ENCODE assay signal across 8 mouse cellular contexts in genomic region chr9:21016331-21017176, GRCm38 (mm10). TPM values are rescaled to one million over a fixed set of nuclear protein-coding genes. Genes with fewer than 3 reads are reported as not detected.
DNase-seq lines count a peak whose midpoint lies in the region; ATAC-seq lines count a peak whose summit lies in the region.

No protein-coding gene starts in this region.

- peaks cover 14% of the 10 kb centered on the region; the same call in 1 of the 2 replicates for H3K9me3 ChIP-seq in erythroblast, embryonic 14.5 days (ENCODE audit: control insufficient read depth, low read length)
- no peaks in the 10 kb centered on the region for H3K9me3 ChIP-seq in kidney, embryonic 16.5 days (ENCODE audit: low read length)
- H3K9me3 ChIP-seq in stomach, embryonic 15.5 days = no peaks in the 10 kb centered on the region

- H3K4me2 ChIP-seq in kidney, embryonic 16.5 days (replicated peaks; ENCODE audit: low read depth, low read length) = peak overlapping the region; percentile 65
- H3K4me2 ChIP-seq in stomach, embryonic 15.5 days = peak overlapping the region; percentile 72

- H3K36me3 ChIP-seq in erythroblast, embryonic 14.5 days (ENCODE audit: control insufficient read depth) = no peaks in the 10 kb centered on the region; the same call in 1 of the 2 replicates
- H3K36me3 ChIP-seq in kidney, embryonic 16.5 days (ENCODE audit: insufficient read depth, low read length) = no peaks in the 10 kb centered on the region
- no peaks in the 10 kb centered on the region for H3K36me3 ChIP-seq in stomach, embryonic 15.5 days

- ATAC-seq in erythroblast, adult 5-6 weeks (replicated peaks; ENCODE audit: low FRiP score, poor library complexity, severe bottlenecking) = no peak
- ATAC-seq in kidney, embryonic 16.5 days (ENCODE audit: low FRiP score, low TSS enrichment) = no peak
- ATAC-seq in stomach, embryonic 15.5 days (ENCODE audit: insufficient read depth, low FRiP score, low read depth) = no peak

- H3K4me3 ChIP-seq in erythroblast, embryonic 14.5 days (replicated peaks) = peak overlapping the region; percentile 53
- peak overlapping the region; percentile 41 for H3K4me3 ChIP-seq in kidney, embryonic 16.5 days (ENCODE audit: low read length)
- peak overlapping the region; percentile 46 for H3K4me3 ChIP-seq in stomach, embryonic 15.5 days (replicated peaks)

- peak overlapping the region; percentile 22; the same call in 1 of the 2 replicates for H3K9ac ChIP-seq in kidney, embryonic 16.5 days (replicated peaks; ENCODE audit: low read length)
- no peak overlapping the region for H3K9ac ChIP-seq in stomach, embryonic 15.5 days

- WGBS in kidney, embryonic 16.5 days = 5% methylated on average over 17 of the region's 17 CpGs
- WGBS in stomach, embryonic 15.5 days = 7% methylated on average over 17 of the region's 17 CpGs

- H3K27me3 ChIP-seq in erythroblast, embryonic 14.5 days (ENCODE audit: control insufficient read depth) = peaks cover 56% of the 10 kb centered on the region
- peaks cover 23% of the 10 kb centered on the region for H3K27me3 ChIP-seq in kidney, embryonic 16.5 days (ENCODE audit: insufficient read depth, low read length)
- peaks cover 18% of the 10 kb centered on the region; the same call in 1 of the 2 replicates for H3K27me3 ChIP-seq in stomach, embryonic 15.5 days (replicated peaks)

- peaks cover 47% of the 10 kb centered on the region for H3K4me1 ChIP-seq in erythroblast, embryonic 14.5 days (ENCODE audit: control insufficient read depth)
- H3K4me1 ChIP-seq in kidney, embryonic 16.5 days (ENCODE audit: insufficient read depth, low read length) = peaks cover 22% of the 10 kb centered on the region; the same call in 1 of the 2 replicates
- H3K4me1 ChIP-seq in stomach, embryonic 15.5 days = peaks cover 34% of the 10 kb centered on the region

- intact Hi-C loops in left cerebral cortex, postnatal 25 days (cut with DNase I) = no loop called here

- DNase-seq in thymus, postnatal 14 days = peak; percentile 41
- no peak for DNase-seq in thymus, postnatal 10 days (ENCODE audit: low spot score in 2 of 2)
- DNase-seq in layer of hippocampus, postnatal 10 days (ENCODE audit: low spot score in 2 of 2) = no peak
- DNase-seq in left cerebral cortex, postnatal 25 days (ENCODE audit: low spot score in 2 of 2) = no peak

- H3K27ac ChIP-seq in kidney, embryonic 16.5 days (ENCODE audit: low read length) = no peak overlapping the region
- 0 out of 2 replicates have a peak overlapping the region, but pooled peaks have one; percentile 55 for H3K27ac ChIP-seq in stomach, embryonic 15.5 days

RNA-seq across cellular contexts. Expression of gene Icam1, which starts 0.8 kb away (rescaled TPM):
- polyA plus RNA-seq in erythroblast, embryonic 14.5 days (2012) = 0.04 and 0.11 TPM in 2 replicates
- total RNA-seq in erythroblast, adult 5-6 weeks (2015; ENCODE audit: low replicate concordance) = 0.84 and 1.2 TPM in 2 replicates
- 2.2 and 2.3 TPM in 2 replicates for total RNA-seq in erythroblast, adult 5-6 weeks (2017; ENCODE audit: low replicate concordance)
- 14.2 and 18.0 TPM in 2 replicates for polyA plus RNA-seq in kidney, embryonic 16.5 days (2015; fragmentation: Nextera tagmentation; extraction: Ambion mirVana)
- 10.9 and 11.3 TPM in 2 replicates for polyA plus RNA-seq in stomach, embryonic 15.5 days (2015; fragmentation: Nextera tagmentation; extraction: Ambion mirVana)
- 1 to 10 TPM; 3.0 to 3.9 TPM for total RNA-seq in layer of hippocampus, postnatal 10 days (2021)
- 1 to 10 TPM; 3.3 to 3.5 TPM for total RNA-seq in left cerebral cortex, postnatal 25 days (2021)

RNA-seq across cellular contexts. Expression of gene Icam4, which starts 12.6 kb away (rescaled TPM):
- 105 and 134 TPM in 2 replicates for polyA plus RNA-seq in erythroblast, embryonic 14.5 days (2012)
- total RNA-seq in erythroblast, adult 5-6 weeks (2015; ENCODE audit: low replicate concordance) = 39.2 and 40.8 TPM in 2 replicates
- total RNA-seq in erythroblast, adult 5-6 weeks (2017; ENCODE audit: low replicate concordance) = 20.6 and 35.8 TPM in 2 replicates
- polyA plus RNA-seq in kidney, embryonic 16.5 days (2015; fragmentation: Nextera tagmentation; extraction: Ambion mirVana) = 0.84 and 0.91 TPM in 2 replicates
- 6.6 and 16.2 TPM in 2 replicates for polyA plus RNA-seq in stomach, embryonic 15.5 days (2015; fragmentation: Nextera tagmentation; extraction: Ambion mirVana)
- under 1 TPM in 1 of 2 experiments, not detected in 1; 0.56 TPM for total RNA-seq in layer of hippocampus, postnatal 10 days (2021)
- 1 to 10 TPM in 1 of 2 experiments, under 1 TPM in 1; 0.80 to 1.1 TPM for total RNA-seq in left cerebral cortex, postnatal 25 days (2021)

RNA-seq across cellular contexts. Expression of gene Mrpl4, which starts 14.0 kb away (rescaled TPM):
- 11.7 and 15.4 TPM in 2 replicates for polyA plus RNA-seq in erythroblast, embryonic 14.5 days (2012)
- 7.9 and 19.0 TPM in 2 replicates for total RNA-seq in erythroblast, adult 5-6 weeks (2015; ENCODE audit: low replicate concordance)
- total RNA-seq in erythroblast, adult 5-6 weeks (2017; ENCODE audit: low replicate concordance) = 6.8 and 11.4 TPM in 2 replicates
- polyA plus RNA-seq in kidney, embryonic 16.5 days (2015; fragmentation: Nextera tagmentation; extraction: Ambion mirVana) = 161 and 169 TPM in 2 replicates
- 129 and 133 TPM in 2 replicates for polyA plus RNA-seq in stomach, embryonic 15.5 days (2015; fragmentation: Nextera tagmentation; extraction: Ambion mirVana)
- total RNA-seq in layer of hippocampus, postnatal 10 days (2021) = 10 to 100 TPM; 47.2 to 54.4 TPM
- total RNA-seq in left cerebral cortex, postnatal 25 days (2021) = 10 to 100 TPM; 61.5 to 64.2 TPM

RNA-seq across cellular contexts. Expression of gene Icam5, which starts 15.3 kb away (rescaled TPM):
- 0.63 and 0.86 TPM in 2 replicates for polyA plus RNA-seq in erythroblast, embryonic 14.5 days (2012)
- 0.58 TPM in 1 of 2 replicates, not detected in the other for total RNA-seq in erythroblast, adult 5-6 weeks (2015; ENCODE audit: low replicate concordance)
- total RNA-seq in erythroblast, adult 5-6 weeks (2017; ENCODE audit: low replicate concordance) = 4.7 and 5.4 TPM in 2 replicates
- polyA plus RNA-seq in kidney, embryonic 16.5 days (2015; fragmentation: Nextera tagmentation; extraction: Ambion mirVana) = 0.39 and 0.45 TPM in 2 replicates
- polyA plus RNA-seq in stomach, embryonic 15.5 days (2015; fragmentation: Nextera tagmentation; extraction: Ambion mirVana) = 0.05 and 0.21 TPM in 2 replicates
- 100 to 1,000 TPM; 256 to 261 TPM for total RNA-seq in layer of hippocampus, postnatal 10 days (2021)
- total RNA-seq in left cerebral cortex, postnatal 25 days (2021) = 100 to 1,000 TPM; 236 to 267 TPM

RNA-seq across cellular contexts. Expression of gene S1pr2, which starts 40.0 kb away (rescaled TPM):
- polyA plus RNA-seq in erythroblast, embryonic 14.5 days (2012) = 0.02 TPM in 2 replicates
- total RNA-seq in erythroblast, adult 5-6 weeks (2015; ENCODE audit: low replicate concordance) = 0.84 and 1.5 TPM in 2 replicates
- total RNA-seq in erythroblast, adult 5-6 weeks (2017; ENCODE audit: low replicate concordance) = 0.17 and 0.56 TPM in 2 replicates
- polyA plus RNA-seq in kidney, embryonic 16.5 days (2015; fragmentation: Nextera tagmentation; extraction: Ambion mirVana) = 35.1 and 37.7 TPM in 2 replicates
- 39.4 and 40.1 TPM in 2 replicates for polyA plus RNA-seq in stomach, embryonic 15.5 days (2015; fragmentation: Nextera tagmentation; extraction: Ambion mirVana)
- total RNA-seq in layer of hippocampus, postnatal 10 days (2021) = 1 to 10 TPM; 3.1 to 4.1 TPM
- total RNA-seq in left cerebral cortex, postnatal 25 days (2021) = 1 to 10 TPM; 2.2 to 2.8 TPM

Comparison
In these comparisons a context has a peak if more than half of its experiments do, and no peak if none do; other contexts are left out.
1. RNA of gene Icam4, which starts 12.6 kb away (total RNA-seq): 20.6 to 40.8 TPM in erythroblast, adult 5-6 weeks; 0.80 to 1.1 TPM in left cerebral cortex, postnatal 25 days and 0.56 TPM in layer of hippocampus, postnatal 10 days; every median in the first group is over 10 times any median in the second.
2. Peak in every context shown above with its lines, with median percentiles within 50 percentile points of each other: H3K4me3 ChIP-seq.